Mouse (Mus musculus): ENCODE data around the gene Etv1.

GRCm38 (mm10) chr12:38786571-38786970 lies 7.4 kb downstream of the Etv1 start:
- TF ChIP-seq POLR2A (IDR thresholded peaks at IDR 0.05; ENCODE audit: control insufficient read depth, extremely low read depth, insufficient read depth, low read length, poor library complexity) (no peak), CTCF (IDR thresholded peaks at IDR 0.05; ENCODE audit: borderline replicate concordance, control insufficient read depth, extremely low read depth, insufficient read depth, low read length, poor library complexity) (no peak)

All from thymus, adult 2 months (tissue).